Mouse (Mus musculus): ENCODE results near the gene Anxa9. TPM values are rescaled to one million over a fixed set of nuclear protein-coding genes. Genes with fewer than 3 reads are reported as not detected.

The Anxa9 gene
- polyA plus RNA-seq, 1 experiment from 2014 or later = 0.47 TPM

- H3K4me1 ChIP-seq = no peaks in the 10 kb centered on the region
- no peak overlapping the region for H3K4me3 ChIP-seq
Measured at GRCm38 (mm10) chr3:95263089-95263739, 43.8 kb downstream of the Anxa9 start.

GRCm38 (mm10) chr3:95261975-95262374 lies 45.0 kb downstream of the Anxa9 start:
- H3K4me2 ChIP-seq (replicated peaks) = no peak overlapping the region
- H3K9me3 ChIP-seq = no peaks in the 10 kb centered on the region
- no peak for ATAC-seq (replicated peaks)
- H3K9ac ChIP-seq (replicated peaks) = no peak overlapping the region
- peaks cover 79% of the 10 kb centered on the region for H3K36me3 ChIP-seq
- H3K27ac ChIP-seq (replicated peaks) = no peak overlapping the region
- no peaks in the 10 kb centered on the region for H3K4me1 ChIP-seq
- no peak overlapping the region for H3K4me3 ChIP-seq
- no peaks in the 10 kb centered on the region for H3K27me3 ChIP-seq
- WGBS = 94% methylated on average over 4 of the region's 4 CpGs

More at GRCm38 (mm10) chr3:95263089-95263739, 43.8 kb downstream of the Anxa9 start:
- H3K36me3 ChIP-seq = peaks cover 77% of the 10 kb centered on the region
- 52% methylated on average over 11 of the region's 11 CpGs for WGBS
- no peaks in the 10 kb centered on the region for H3K9me3 ChIP-seq
- ATAC-seq (replicated peaks) = no peak
- H3K9ac ChIP-seq (replicated peaks) = no peak overlapping the region
- no peaks in the 10 kb centered on the region for H3K27me3 ChIP-seq
- no peak overlapping the region for H3K4me2 ChIP-seq (replicated peaks)
- H3K27ac ChIP-seq (replicated peaks) = no peak overlapping the region

GRCm38 (mm10) chr3:95256931-95257330 lies 50.0 kb downstream of the Anxa9 start:
- H3K27me3 ChIP-seq = no peaks in the 10 kb centered on the region
- no peaks in the 10 kb centered on the region for H3K9me3 ChIP-seq
- no peak overlapping the region for H3K4me2 ChIP-seq (replicated peaks)
- no peaks in the 10 kb centered on the region for H3K4me1 ChIP-seq
- WGBS = 90% methylated on average over 5 of the region's 5 CpGs
- no peak overlapping the region for H3K4me3 ChIP-seq
- no peak overlapping the region for H3K27ac ChIP-seq (replicated peaks)
- H3K36me3 ChIP-seq = peaks cover 75% of the 10 kb centered on the region
- ATAC-seq (replicated peaks) = no peak
- no peak overlapping the region for H3K9ac ChIP-seq (replicated peaks)

GRCm38 (mm10) chr3:95250783-95251424 lies 56.1 kb downstream of the Anxa9 start, which contains the start of gene Bnipl:
TSS of gene Bnipl (minus strand) at chr3:95251193.
- Histone ChIP-seq H3K9me3 (no peaks in the 10 kb centered on the region), H3K4me3 (no peak within 1 kb of the TSS), H3K36me3 (peaks cover 21% of the 10 kb centered on the region; the same call in 1 of the 2 replicates), H3K27ac (replicated peaks) (no peak within 1 kb of the TSS), H3K4me2 (replicated peaks) (no peak within 1 kb of the TSS), H3K4me1 (no peaks in the 10 kb centered on the region), H3K27me3 (no peaks in the 10 kb centered on the region), H3K9ac (replicated peaks) (no peak within 1 kb of the TSS)
- 53% methylated on average over 7 of the region's 7 CpGs for WGBS
- ATAC-seq (replicated peaks) = no peak

GRCm38 (mm10) chr3:95250361-95250760 lies 56.6 kb downstream of the Anxa9 start:
- Histone ChIP-seq H3K4me2 (replicated peaks) (no peak overlapping the region), H3K27ac (replicated peaks) (no peak overlapping the region), H3K36me3 (peaks cover 16% of the 10 kb centered on the region; the same call in 1 of the 2 replicates), H3K4me3 (no peak overlapping the region), H3K4me1 (no peaks in the 10 kb centered on the region), H3K9ac (replicated peaks) (no peak overlapping the region), H3K9me3 (no peaks in the 10 kb centered on the region), H3K27me3 (no peaks in the 10 kb centered on the region)
- 78% methylated on average over 5 of the region's 5 CpGs for WGBS
- no peak for ATAC-seq (replicated peaks)

GRCm38 (mm10) chr3:95247660-95248336 lies 59.2 kb downstream of the Anxa9 start:
- 74% methylated on average over 1 of the region's 1 CpGs for WGBS
- H3K4me1 ChIP-seq = no peaks in the 10 kb centered on the region
- no peak for ATAC-seq (replicated peaks)
- no peaks in the 10 kb centered on the region for H3K27me3 ChIP-seq
- no peak overlapping the region for H3K9ac ChIP-seq (replicated peaks)
- H3K36me3 ChIP-seq = peaks cover 4% of the 10 kb centered on the region; the same call in 1 of the 2 replicates
- H3K9me3 ChIP-seq = no peaks in the 10 kb centered on the region
- no peak overlapping the region for H3K4me3 ChIP-seq
- H3K27ac ChIP-seq (replicated peaks) = no peak overlapping the region
- H3K4me2 ChIP-seq (replicated peaks) = no peak overlapping the region

GRCm38 (mm10) chr3:95246465-95247231 lies 60.3 kb downstream of the Anxa9 start:
- Histone ChIP-seq H3K4me2 (replicated peaks) (no peak overlapping the region), H3K4me1 (no peaks in the 10 kb centered on the region), H3K27ac (replicated peaks) (no peak overlapping the region), H3K27me3 (no peaks in the 10 kb centered on the region), H3K9me3 (no peaks in the 10 kb centered on the region), H3K9ac (replicated peaks) (no peak overlapping the region), H3K4me3 (no peak overlapping the region), H3K36me3 (peaks cover 4% of the 10 kb centered on the region; the same call in 1 of the 2 replicates)
- ATAC-seq (replicated peaks) = no peak
- 72% methylated on average over 5 of the region's 5 CpGs for WGBS

Other genes with a start within 250 kb of the Anxa9 start
- gene Pip5k1a, start 200.2 kb downstream of the Anxa9 start, polyA plus RNA-seq (2015; fragmentation: Nextera tagmentation; extraction: Ambion mirVana) = 20.5 and 21.6 TPM in 2 replicates
- gene Vps72, start 196.2 kb downstream of the Anxa9 start, polyA plus RNA-seq (2015; fragmentation: Nextera tagmentation; extraction: Ambion mirVana) = 235 and 247 TPM in 2 replicates
- gene Tmod4, start 182.7 kb downstream of the Anxa9 start, polyA plus RNA-seq (2015; fragmentation: Nextera tagmentation; extraction: Ambion mirVana) = 0.74 and 1.1 TPM in 2 replicates
- gene Scnm1, start 173.2 kb downstream of the Anxa9 start, polyA plus RNA-seq (2015; fragmentation: Nextera tagmentation; extraction: Ambion mirVana) = 105 and 108 TPM in 2 replicates
- 39.8 and 42.2 TPM in 2 replicates for gene Lysmd1, start 173.1 kb downstream of the Anxa9 start, polyA plus RNA-seq (2015; fragmentation: Nextera tagmentation; extraction: Ambion mirVana)
- gene Tnfaip8l2, start 164.8 kb downstream of the Anxa9 start, polyA plus RNA-seq (2015; fragmentation: Nextera tagmentation; extraction: Ambion mirVana) = 2.5 and 3.6 TPM in 2 replicates
- gene Sema6c, start 146.7 kb downstream of the Anxa9 start, polyA plus RNA-seq (2015; fragmentation: Nextera tagmentation; extraction: Ambion mirVana) = 30.4 and 34.1 TPM in 2 replicates
- 4.8 and 5.9 TPM in 2 replicates for gene Gabpb2, start 89.3 kb downstream of the Anxa9 start, polyA plus RNA-seq (2015; fragmentation: Nextera tagmentation; extraction: Ambion mirVana)
- 88.5 and 90.0 TPM in 2 replicates for gene Cdc42se1, start 78.4 kb downstream of the Anxa9 start, polyA plus RNA-seq (2015; fragmentation: Nextera tagmentation; extraction: Ambion mirVana)
- gene Mllt11, start 75.0 kb downstream of the Anxa9 start, polyA plus RNA-seq (2015; fragmentation: Nextera tagmentation; extraction: Ambion mirVana) = 254 and 266 TPM in 2 replicates
- gene Gm128, start 65.6 kb downstream of the Anxa9 start, polyA plus RNA-seq (2015; fragmentation: Nextera tagmentation; extraction: Ambion mirVana) = 0.11 and 0.15 TPM in 2 replicates
- gene Bnipl, start 56.0 kb downstream of the Anxa9 start, polyA plus RNA-seq (2015; fragmentation: Nextera tagmentation; extraction: Ambion mirVana) = 0.10 TPM in 1 of 2 replicates, not detected in the other
- gene Mindy1, start 25.8 kb downstream of the Anxa9 start, polyA plus RNA-seq (2015; fragmentation: Nextera tagmentation; extraction: Ambion mirVana) = 46.1 and 46.2 TPM in 2 replicates
- gene Prune1, start 25.1 kb downstream of the Anxa9 start, polyA plus RNA-seq (2015; fragmentation: Nextera tagmentation; extraction: Ambion mirVana) = 42.0 and 44.4 TPM in 2 replicates
- 96.7 and 101 TPM in 2 replicates for gene Cers2, start 7.6 kb upstream of the Anxa9 start, polyA plus RNA-seq (2015; fragmentation: Nextera tagmentation; extraction: Ambion mirVana)
- gene Setdb1, start 50.0 kb upstream of the Anxa9 start, polyA plus RNA-seq (2015; fragmentation: Nextera tagmentation; extraction: Ambion mirVana) = 45.2 and 48.8 TPM in 2 replicates
- not detected in 2 replicates for gene 4930558C23Rik, start 95.7 kb upstream of the Anxa9 start, polyA plus RNA-seq (2015; fragmentation: Nextera tagmentation; extraction: Ambion mirVana)
- gene Arnt, start 127.2 kb upstream of the Anxa9 start, polyA plus RNA-seq (2015; fragmentation: Nextera tagmentation; extraction: Ambion mirVana) = 25.7 and 25.9 TPM in 2 replicates
- 3.7 and 4.3 TPM in 2 replicates for gene Ctsk, start 192.1 kb upstream of the Anxa9 start, polyA plus RNA-seq (2015; fragmentation: Nextera tagmentation; extraction: Ambion mirVana)
- gene Ctss, start 219.6 kb upstream of the Anxa9 start, polyA plus RNA-seq (2015; fragmentation: Nextera tagmentation; extraction: Ambion mirVana) = 11.9 and 13.9 TPM in 2 replicates

Data from forebrain, embryonic 15.5 days (tissue).